Mouse (Mus musculus): Measurements from ENCODE around the gene Bag5. TPM values are rescaled to one million over a fixed set of nuclear protein-coding genes. Genes with fewer than 3 reads are reported as not detected.

Gene Bag5
- total and polyA plus RNA-seq, 3 experiments = 24.1 to 27.9 (median 25.6) TPM

DNA sequence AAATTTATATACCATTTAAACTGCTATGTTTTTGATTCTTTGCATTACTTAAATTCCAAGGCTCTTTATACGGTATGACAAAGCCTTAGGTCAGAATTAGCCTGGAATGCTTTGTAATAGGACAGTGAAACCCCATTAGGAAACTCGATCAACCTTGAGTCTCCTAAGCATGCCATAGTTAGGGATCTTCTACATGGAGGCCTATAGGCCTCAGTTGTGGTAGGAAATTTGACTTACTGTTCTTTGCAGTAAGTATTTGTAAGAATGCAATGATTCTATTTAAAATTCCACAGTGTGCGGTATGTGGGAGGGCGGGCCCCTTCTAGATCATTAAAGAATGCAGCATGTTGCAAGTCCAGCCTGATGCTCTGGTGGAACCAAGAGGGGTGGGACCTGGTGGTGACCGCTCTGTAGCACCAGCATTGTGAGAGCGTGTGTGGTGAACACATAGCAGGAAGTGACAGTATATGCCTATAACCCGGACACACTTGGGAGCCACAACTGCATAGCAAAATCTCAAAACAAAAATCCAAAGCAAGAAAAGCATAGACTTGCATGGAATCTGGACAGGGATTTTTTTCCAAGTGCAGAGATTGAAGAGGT is 47.4 kb upstream of the Bag5 start:
- H3K4me3 ChIP-seq (replicated peaks in 1 of 3; ENCODE audit: low read depth in 2 of 3, low read length in 2 of 3, poor library complexity in 1 of 3) = peak overlapping the region in 2 of 3 experiments; percentile 92 to 94
- in situ Hi-C loops (cut with MboI; ENCODE audit: low pct_ligation_motif_present, low pct_unique_long_range_greater_than_20kb, low sequenced_read_pairs) = no loop called here
- dilution Hi-C loops (cut with MboI; ENCODE audit: extremely low pct_ligation_motif_present, extremely low pct_unique_long_range_greater_than_20kb, low sequenced_read_pairs) = no loop called here

DNA sequence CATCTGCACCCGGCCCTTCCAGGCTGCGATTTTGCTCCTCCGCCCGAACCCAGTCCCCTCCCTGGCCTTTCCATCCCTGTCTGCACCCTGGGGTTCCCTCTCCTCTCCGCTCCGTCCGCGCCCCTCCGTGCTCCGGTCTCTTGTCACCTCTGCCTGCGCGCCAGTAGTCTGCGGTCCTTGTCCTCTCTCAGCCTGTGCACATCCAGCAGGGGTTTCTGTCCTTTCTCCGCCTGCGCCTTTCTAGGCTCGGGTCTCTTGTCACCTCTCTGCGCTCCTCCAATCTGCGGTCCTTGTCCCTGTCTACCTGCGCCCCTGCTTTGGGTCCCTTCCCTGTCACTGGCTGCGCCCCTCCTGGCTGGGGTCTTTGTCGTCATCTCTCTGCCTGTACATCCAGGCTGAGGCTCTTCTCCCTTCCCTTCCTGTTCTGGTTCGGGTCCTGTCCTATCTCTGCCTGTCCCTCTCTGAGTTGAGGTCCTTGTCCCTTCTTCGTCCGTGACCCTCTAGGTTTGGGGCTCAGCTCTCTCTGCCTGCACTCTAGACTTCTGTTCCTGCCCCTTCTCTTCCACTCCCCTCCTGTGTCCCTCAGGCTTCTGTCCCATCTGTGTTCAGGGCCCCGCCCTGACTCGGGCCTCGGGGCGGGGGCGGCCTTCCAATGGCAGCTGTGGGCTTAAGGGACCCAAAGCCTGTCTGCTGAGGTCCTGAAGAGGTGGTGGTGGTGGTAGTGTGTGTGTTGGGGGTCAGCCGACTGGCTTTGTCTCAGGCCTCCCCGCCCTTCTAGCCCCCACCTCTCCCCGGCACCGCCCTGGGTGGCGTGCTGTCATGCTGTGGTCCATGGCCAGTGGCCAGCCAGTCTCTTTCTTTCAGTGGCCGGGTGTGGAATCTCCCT is 46.4 kb upstream of the Bag5 start:
- peaks cover 18% of the 10 kb centered on the region for H3K27me3 ChIP-seq (replicated peaks)
- H3K4me2 ChIP-seq (ENCODE audit: insufficient read depth, low read depth, poor library complexity, severe bottlenecking) = peak overlapping the region; percentile 73
- peak overlapping the region; percentile 22; the same call in 1 of the 2 replicates for H3K27ac ChIP-seq (ENCODE audit: insufficient read depth, low read depth)
- dilution Hi-C loops (cut with MboI; ENCODE audit: extremely low pct_ligation_motif_present, extremely low pct_unique_long_range_greater_than_20kb, low sequenced_read_pairs) = no loop called here
- TF ChIP-seq SIN3A (IDR thresholded peaks at IDR 0.05; ENCODE audit: low read length) (peak; percentile 35; the same call in 1 of the 2 replicates), UBTF (IDR thresholded peaks at IDR 0.05; ENCODE audit: low read depth, low read length) (no peak; the same call in 1 of the 2 replicates), SMC3 (IDR thresholded peaks at IDR 0.05; ENCODE audit: low read depth, low read length) (no peak), MAX (IDR thresholded peaks at IDR 0.05; ENCODE audit: low read length) (0 out of 2 replicates have a peak, but pooled peaks have one; percentile 18), KAT2A (IDR thresholded peaks at IDR 0.05; ENCODE audit: insufficient replicate concordance, low read length) (no peak)
- no peak for DNase-seq (ENCODE audit: extremely low read depth)
- peaks cover 18 to 50% of the 10 kb centered on the region in 2 experiments for H3K4me1 ChIP-seq (ENCODE audit: control insufficient read depth in 1 of 2, insufficient read depth in 2 of 2)
- peaks cover 25% of the 10 kb centered on the region for H3K79me2 ChIP-seq (replicated peaks; ENCODE audit: control insufficient read depth, extremely low read depth, insufficient read depth, poor library complexity, severe bottlenecking)
- no peaks in the 10 kb centered on the region for H3K9me3 ChIP-seq (replicated peaks; ENCODE audit: low read length)
- peak overlapping the region; percentile 83 to 94 (median 92) for H3K4me3 ChIP-seq (replicated peaks in 1 of 3; ENCODE audit: low read depth in 2 of 3, low read length in 2 of 3, poor library complexity in 1 of 3)
- peaks cover 9 to 28% of the 10 kb centered on the region in 2 experiments for H3K36me3 ChIP-seq (replicated peaks in 1 of 2; ENCODE audit: control insufficient read depth in 1 of 2, insufficient read depth in 1 of 2, low read length in 1 of 2)
- peak overlapping the region; percentile 75 for H3K9ac ChIP-seq (ENCODE audit: insufficient read depth, low read depth)
- in situ Hi-C loops (cut with MboI; ENCODE audit: low pct_ligation_motif_present, low pct_unique_long_range_greater_than_20kb, low sequenced_read_pairs) = no loop called here

More for the DNA sequence above, 47.4 kb upstream of the Bag5 start:
- Histone ChIP-seq H3K4me1 (ENCODE audit: control insufficient read depth in 1 of 2, insufficient read depth in 2 of 2) (peaks cover 18 to 55% of the 10 kb centered on the region in 2 experiments), H3K27me3 (replicated peaks) (peaks cover 13% of the 10 kb centered on the region), H3K79me2 (replicated peaks; ENCODE audit: control insufficient read depth, extremely low read depth, insufficient read depth, poor library complexity, severe bottlenecking) (peaks cover 25% of the 10 kb centered on the region), H3K27ac (ENCODE audit: insufficient read depth, low read depth) (no peak overlapping the region), H3K4me2 (ENCODE audit: insufficient read depth, low read depth, poor library complexity, severe bottlenecking) (peak overlapping the region; percentile 73; the same call in 1 of the 2 replicates), H3K36me3 (replicated peaks in 1 of 2; ENCODE audit: control insufficient read depth in 1 of 2, insufficient read depth in 1 of 2, low read length in 1 of 2) (peaks cover 9 to 30% of the 10 kb centered on the region in 2 experiments), H3K9me3 (replicated peaks; ENCODE audit: low read length) (no peaks in the 10 kb centered on the region), H3K9ac (ENCODE audit: insufficient read depth, low read depth) (no peak overlapping the region; the same call in 1 of the 2 replicates)
- no peak for DNase-seq (ENCODE audit: extremely low read depth)
- no peak for TF ChIP-seq IRF4 (IDR thresholded peaks at IDR 0.05; ENCODE audit: low read depth, low read length)
- TF ChIP-seq TCF12 (IDR thresholded peaks at IDR 0.05; ENCODE audit: low read depth, low read length) = no peak
- TF ChIP-seq ZMIZ1 (IDR thresholded peaks at IDR 0.05; ENCODE audit: low read depth, low read length) = no peak
- TF ChIP-seq CHD1 (IDR thresholded peaks at IDR 0.05; ENCODE audit: low read depth, low read length) = no peak
- no peak for TF ChIP-seq NRF1 (IDR thresholded peaks at IDR 0.05; ENCODE audit: low read depth, low read length)
- TF ChIP-seq HCFC1 (IDR thresholded peaks at IDR 0.05; ENCODE audit: low read depth, low read length) = no peak
- no peak for TF ChIP-seq CHD2 (IDR thresholded peaks at IDR 0.05; ENCODE audit: low read length)
- no peak for TF ChIP-seq MAFK (IDR thresholded peaks at IDR 0.05; ENCODE audit: insufficient replicate concordance, low read length)
- no peak for TF ChIP-seq ELF1 (IDR thresholded peaks at IDR 0.05; ENCODE audit: low read depth, low read length)
- TF ChIP-seq MAX (IDR thresholded peaks at IDR 0.05; ENCODE audit: low read length) = no peak
- no peak for TF ChIP-seq MYC (IDR thresholded peaks at IDR 0.05; ENCODE audit: low read depth, low read length)
- no peak for TF ChIP-seq PAX5 (IDR thresholded peaks at IDR 0.05; ENCODE audit: low read length)
- no peak for TF ChIP-seq MXI1 (IDR thresholded peaks at IDR 0.05; ENCODE audit: low read depth, low read length)
- no peak for TF ChIP-seq TBP (conservative IDR thresholded peaks at IDR 0.05; ENCODE audit: low read depth, low read length)
- TF ChIP-seq USF2 (conservative IDR thresholded peaks at IDR 0.05; ENCODE audit: low read depth, low read length) = no peak
- TF ChIP-seq SIN3A (IDR thresholded peaks at IDR 0.05; ENCODE audit: low read length) = no peak
- TF ChIP-seq ZKSCAN1 (IDR thresholded peaks at IDR 0.05; ENCODE audit: borderline replicate concordance, low read depth, low read length) = no peak

All from CH12.LX (cell line).